Mouse (Mus musculus): ENCODE measurements around the gene Dck.

- TF ChIP-seq POLR2A (IDR thresholded peaks at IDR 0.05; ENCODE audit: control insufficient read depth in 1 of 2, insufficient read depth in 1 of 2, low read depth in 1 of 2, low read length in 2 of 2, poor library complexity in 1 of 2) (no peak), RCOR1 (IDR thresholded peaks at IDR 0.05; ENCODE audit: low read depth, low read length) (no peak)
These were observed 3.4 kb downstream of the Dck start for GRCm38 (mm10) chr5:88768201-88768600.

Data from MEL (cell line).